Mouse (Mus musculus) cerebral cortex, adult 2 months (tissue): ENCODE measurements around the gene Gm10638.

Source experiments
- WGBS: fragments of 180-500 bp; shearing (Covaris S2); methylation state at CpG from one replicate; pipeline ENCODE4 v1.1.7; 2018; 5-methylcytosine and 5-hydroxymethylcytosine counted together

Gm10638 gene

DNA sequence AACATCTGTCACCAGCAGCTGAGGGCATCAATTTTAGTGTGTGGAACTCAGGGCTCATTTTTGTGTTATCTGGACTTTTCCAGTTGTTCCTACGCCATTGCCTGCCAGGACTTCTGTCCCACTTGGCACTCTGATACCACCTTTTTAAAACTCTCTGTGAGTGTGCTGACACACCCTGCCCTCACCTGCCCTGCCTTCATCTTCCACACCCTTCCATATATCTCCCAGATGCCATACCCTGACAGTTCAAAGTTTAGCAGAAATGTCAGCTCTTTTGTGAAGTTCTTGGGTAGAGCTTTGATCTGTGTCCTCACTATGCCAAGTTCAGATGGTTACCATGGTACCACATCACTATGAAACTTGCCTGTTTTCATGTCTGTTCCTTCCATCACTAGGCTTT lies 44.1 kb downstream of the Gm10638 start:
- WGBS: 93% methylated on average over 1 of the region's 1 CpGs

DNA sequence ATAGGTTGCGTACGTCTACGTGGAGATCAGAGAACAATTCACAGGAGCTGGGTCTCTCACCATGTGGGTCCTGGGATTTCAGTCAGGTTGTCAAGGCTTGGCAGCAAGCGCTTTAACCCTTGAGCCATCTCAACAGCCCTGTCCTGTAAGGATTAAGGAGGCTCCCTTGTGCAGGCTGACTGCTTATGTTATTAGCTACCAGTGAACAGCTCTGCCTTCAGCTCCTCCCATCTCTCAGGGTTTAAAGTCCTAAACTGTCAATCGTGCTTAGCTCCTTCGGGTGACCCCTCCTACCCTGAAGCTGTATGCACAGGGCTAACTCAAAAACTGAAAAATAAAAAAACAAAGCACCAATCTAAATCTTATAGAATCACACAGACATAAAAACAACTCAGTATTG lies 46.0 kb downstream of the Gm10638 start:
- 90% methylated on average over 6 of the region's 6 CpGs for WGBS

DNA sequence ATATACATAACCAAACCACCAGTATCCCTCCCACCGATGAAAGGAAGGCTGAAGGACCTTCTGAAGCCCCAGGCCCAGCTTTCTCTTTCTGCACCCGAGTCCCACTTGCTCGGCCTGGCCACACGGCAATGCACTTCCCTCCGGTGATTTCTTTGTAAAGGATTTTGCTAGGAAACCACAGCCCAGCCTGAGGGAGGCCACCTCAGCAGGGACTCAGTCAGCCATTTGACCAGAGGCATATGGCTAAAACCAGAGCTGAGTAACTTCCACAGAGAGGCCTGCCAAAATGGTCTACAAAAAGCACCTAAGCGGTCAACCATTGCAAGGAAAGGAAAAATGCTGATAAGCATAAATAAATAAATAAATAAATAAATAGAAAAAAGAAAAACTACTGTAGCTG lies 49.2 kb downstream of the Gm10638 start:
- 73% methylated on average over 6 of the region's 6 CpGs for WGBS
